Mouse (Mus musculus) limb, embryonic 11.5 days (tissue): ENCODE results near the gene Chtop. TPM values are rescaled to one million over a fixed set of nuclear protein-coding genes. Genes with fewer than 3 reads are reported as not detected.
A peak's percentile ranks its signal among the peaks of the same experiment; 100 is the strongest.

ENCODE experiments used
- ATAC-seq: fragments of 200-750 bp; cut with Nextera tagmentation; 2 replicates; pipeline ENCODE4 v1.8.0; 2017; ENCODE audit warnings: low read depth; ENCODE audit not compliant: insufficient number of reproducible peaks, low FRiP score, low TSS enrichment
- DNase-seq: peaks from one replicate; pipeline ENCODE4 v3.0.0-alpha.2; 2015; ENCODE audit warnings: low spot score
- H3K27ac ChIP-seq: fragments of 300-500 bp; sonication (generic); replicated peaks from 2 replicates; pipeline ENCODE4 v1.5.1; 2014; ENCODE audit warnings: low read depth, mild to moderate bottlenecking, low read length
- H3K27me3 ChIP-seq: fragments of 300-500 bp; sonication (generic); 2 replicates; pipeline ENCODE4 v1.6.1; 2014; ENCODE audit warnings: mild to moderate bottlenecking, low read length, mixed read lengths; ENCODE audit not compliant: control insufficient read depth, insufficient read depth
- H3K36me3 ChIP-seq: fragments of 300-500 bp; sonication (generic); 2 replicates; pipeline ENCODE4 v1.6.1; 2014; ENCODE audit warnings: mild to moderate bottlenecking, low read length, moderate library complexity, mixed read lengths; ENCODE audit not compliant: control insufficient read depth, insufficient read depth
- H3K4me1 ChIP-seq: fragments of 300-500 bp; sonication (generic); 2 replicates; pipeline ENCODE4 v1.6.1; 2014; ENCODE audit warnings: low read length, mixed read lengths; ENCODE audit not compliant: control insufficient read depth, insufficient read depth
- H3K4me2 ChIP-seq: fragments of 300-500 bp; sonication (generic); 2 replicates; pipeline ENCODE4 v1.6.1; 2014; ENCODE audit warnings: low read depth, mild to moderate bottlenecking, moderate library complexity; ENCODE audit not compliant: severe bottlenecking
- H3K4me3 ChIP-seq: fragments of 300-500 bp; sonication (generic); 2 replicates; pipeline ENCODE4 v1.5.1; 2014; ENCODE audit warnings: low read depth, low read length
- H3K9ac ChIP-seq: fragments of 300-500 bp; sonication (generic); 2 replicates; pipeline ENCODE4 v1.6.1; 2014; ENCODE audit warnings: mild to moderate bottlenecking, low read length
- H3K9me3 ChIP-seq: fragments of 300-500 bp; sonication (generic); 2 replicates; pipeline ENCODE4 v1.6.1; 2016; ENCODE audit warnings: low read length; ENCODE audit not compliant: control insufficient read depth
- WGBS: fragments of 180-500 bp; shearing (Covaris S2); extraction: QIAGEN DNeasy Blood & Tissue Kit; methylation state at CpG from one replicate; pipeline ENCODE4 v1.1.7; 2014; 5-methylcytosine and 5-hydroxymethylcytosine counted together
- polyA plus RNA-seq: library from polyadenylated mRNA; unstranded; fragments of >200 nt; fragmentation: Nextera tagmentation; extraction: Ambion mirVana; gene quantifications from 2 replicates; pipeline ENCODE4 v1.2.1, GENCODE M21; 2014

The Chtop gene
- polyA plus RNA-seq, 1 experiment from 2014 or later = 125 TPM

GRCm38 (mm10) chr3:90535446-90535845 is 26.1 kb upstream of the Chtop start:
- ATAC-seq = no peak
- no peak for DNase-seq
- Histone ChIP-seq H3K9ac (no peak overlapping the region), H3K9me3 (no peaks in the 10 kb centered on the region), H3K4me2 (no peak overlapping the region), H3K36me3 (no peaks in the 10 kb centered on the region), H3K27ac (no peak overlapping the region), H3K4me1 (no peaks in the 10 kb centered on the region), H3K4me3 (no peak overlapping the region), H3K27me3 (no peaks in the 10 kb centered on the region)
- WGBS = 62% methylated on average over 1 of the region's 1 CpGs

DNA sequence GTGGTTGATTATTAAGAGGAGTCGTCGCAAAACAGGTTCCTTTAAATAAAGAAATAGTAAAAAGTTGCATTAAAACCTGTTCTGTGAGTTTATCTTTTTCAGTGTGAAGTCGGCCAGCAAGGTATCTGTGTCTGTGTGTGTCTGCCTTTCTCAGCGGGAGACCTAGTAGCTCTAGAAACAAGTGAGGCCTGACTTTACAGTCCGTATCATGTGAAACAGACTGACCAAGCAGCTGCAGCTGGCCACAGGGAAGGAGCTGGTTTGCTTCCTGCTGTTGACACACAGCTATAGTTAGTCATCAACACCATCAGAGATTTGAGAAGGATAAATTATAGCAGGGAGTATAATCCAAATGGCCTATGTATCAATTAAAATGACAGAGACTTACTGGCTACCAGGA is 22.4 kb upstream of the Chtop start:
- no peak for ATAC-seq
- no peaks in the 10 kb centered on the region for H3K36me3 ChIP-seq
- no peaks in the 10 kb centered on the region for H3K9me3 ChIP-seq
- no peaks in the 10 kb centered on the region for H3K4me1 ChIP-seq
- no peak overlapping the region for H3K9ac ChIP-seq
- H3K4me2 ChIP-seq = no peak overlapping the region
- WGBS = 73% methylated on average over 5 of the region's 5 CpGs
- no peak for DNase-seq
- no peaks in the 10 kb centered on the region for H3K27me3 ChIP-seq
- no peak overlapping the region for H3K4me3 ChIP-seq
- no peak overlapping the region for H3K27ac ChIP-seq

- no peak for ATAC-seq
- H3K4me3 ChIP-seq = no peak overlapping the region
- 83% methylated on average over 7 of the region's 7 CpGs for WGBS
- no peaks in the 10 kb centered on the region for H3K4me1 ChIP-seq
- H3K27ac ChIP-seq = no peak overlapping the region
- no peak overlapping the region for H3K9ac ChIP-seq
- DNase-seq = no peak
- no peak overlapping the region for H3K4me2 ChIP-seq
- no peaks in the 10 kb centered on the region for H3K9me3 ChIP-seq
- no peaks in the 10 kb centered on the region for H3K36me3 ChIP-seq
- H3K27me3 ChIP-seq = no peaks in the 10 kb centered on the region
Measured at GRCm38 (mm10) chr3:90527291-90527873, 18.1 kb upstream of the Chtop start.

GRCm38 (mm10) chr3:90526580-90526979 is 17.3 kb upstream of the Chtop start, which contains the start of gene S100a14:
TSS of gene S100a14 (plus strand) at chr3:90526856.
- 72% methylated on average over 5 of the region's 5 CpGs for WGBS
- Histone ChIP-seq H3K4me3 (no peak within 1 kb of the TSS), H3K27ac (no peak within 1 kb of the TSS), H3K4me1 (no peaks in the 10 kb centered on the region), H3K9ac (no peak within 1 kb of the TSS), H3K9me3 (no peaks in the 10 kb centered on the region), H3K27me3 (no peaks in the 10 kb centered on the region), H3K4me2 (no peak within 1 kb of the TSS), H3K36me3 (no peaks in the 10 kb centered on the region)
- DNase-seq (no peak), ATAC-seq (no peak)

DNA sequence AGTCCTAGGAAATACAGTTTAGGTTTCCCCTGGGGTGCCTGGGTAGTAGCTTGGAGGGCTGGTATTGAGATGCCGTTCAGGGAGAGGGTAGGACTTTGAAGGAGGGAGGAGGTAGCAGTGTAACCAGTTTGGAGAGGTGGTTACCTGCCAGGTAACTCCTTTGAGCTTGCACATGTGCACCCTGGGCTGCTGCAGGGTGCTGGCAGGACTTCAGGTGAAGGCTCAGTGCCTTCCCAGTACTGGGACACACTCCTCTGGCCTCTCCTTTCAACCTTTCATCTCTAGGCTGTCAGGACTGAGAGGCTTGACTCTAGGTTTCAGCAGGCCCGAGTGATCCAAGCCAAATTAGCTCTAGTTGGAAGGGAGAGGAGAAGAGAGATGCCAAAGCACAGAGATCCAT is 16.8 kb upstream of the Chtop start:
- 69% methylated on average over 2 of the region's 2 CpGs for WGBS
- H3K9ac ChIP-seq = no peak overlapping the region
- no peaks in the 10 kb centered on the region for H3K4me1 ChIP-seq
- DNase-seq (no peak), ATAC-seq (no peak)
- H3K27ac ChIP-seq = no peak overlapping the region
- H3K36me3 ChIP-seq = no peaks in the 10 kb centered on the region
- no peaks in the 10 kb centered on the region for H3K27me3 ChIP-seq
- no peak overlapping the region for H3K4me2 ChIP-seq
- H3K9me3 ChIP-seq = no peaks in the 10 kb centered on the region
- H3K4me3 ChIP-seq = no peak overlapping the region

DNA sequence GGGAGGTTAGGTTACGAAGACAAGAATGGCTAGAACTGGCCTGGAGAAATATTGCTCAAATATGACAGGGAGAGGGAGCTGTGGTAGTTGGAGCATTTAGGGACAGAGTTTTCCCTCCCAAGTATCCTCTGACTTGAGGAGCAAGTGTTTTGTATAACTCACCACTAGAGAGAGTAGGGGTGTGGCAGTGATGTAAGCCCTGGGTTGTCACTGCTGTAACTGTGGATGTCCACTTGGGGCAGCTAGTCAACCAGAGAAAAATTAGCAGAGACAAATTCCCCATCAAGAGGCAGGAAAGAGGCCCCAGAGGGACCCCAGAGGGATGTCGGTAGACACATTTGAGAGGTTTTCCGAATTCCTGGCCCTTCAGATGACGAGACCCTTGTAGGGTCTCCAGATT is 16.1 kb upstream of the Chtop start:
- Histone ChIP-seq H3K36me3 (no peaks in the 10 kb centered on the region), H3K4me1 (no peaks in the 10 kb centered on the region), H3K9ac (no peak overlapping the region), H3K4me3 (no peak overlapping the region), H3K4me2 (no peak overlapping the region), H3K9me3 (no peaks in the 10 kb centered on the region), H3K27ac (no peak overlapping the region), H3K27me3 (no peaks in the 10 kb centered on the region)
- DNase-seq = no peak
- 71% methylated on average over 4 of the region's 4 CpGs for WGBS
- no peak for ATAC-seq

DNA sequence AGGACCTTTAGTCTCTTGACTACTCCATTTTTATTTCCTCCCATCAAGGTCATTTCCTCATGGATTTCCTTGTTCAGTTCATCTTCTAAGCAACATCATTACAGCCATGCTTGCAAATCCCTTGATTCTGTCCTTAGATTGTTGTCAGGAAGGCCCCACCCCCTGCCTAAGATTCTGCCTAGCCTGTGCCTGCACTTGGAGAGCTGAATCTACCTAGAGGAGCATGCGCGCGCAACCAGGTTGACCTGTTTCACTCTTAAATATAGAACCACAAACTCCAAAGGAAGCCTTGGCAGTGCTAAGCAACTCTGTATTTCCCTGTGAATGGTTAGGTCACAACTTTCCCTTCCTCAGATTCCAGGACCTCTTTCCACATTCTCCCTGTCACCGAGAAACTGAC is 8.4 kb upstream of the Chtop start:
- H3K36me3 ChIP-seq = no peaks in the 10 kb centered on the region
- H3K27ac ChIP-seq = no peak overlapping the region
- ATAC-seq (no peak), DNase-seq (no peak)
- H3K9me3 ChIP-seq = no peaks in the 10 kb centered on the region
- H3K27me3 ChIP-seq = peaks cover 5% of the 10 kb centered on the region; the same call in 1 of the 2 replicates
- H3K4me1 ChIP-seq = peaks cover 12% of the 10 kb centered on the region
- WGBS = 78% methylated on average over 4 of the region's 4 CpGs
- no peak overlapping the region for H3K4me2 ChIP-seq
- no peak overlapping the region for H3K4me3 ChIP-seq
- no peak overlapping the region for H3K9ac ChIP-seq

GRCm38 (mm10) chr3:90515789-90516188 is 6.5 kb upstream of the Chtop start:
- no peak overlapping the region for H3K4me3 ChIP-seq

DNA sequence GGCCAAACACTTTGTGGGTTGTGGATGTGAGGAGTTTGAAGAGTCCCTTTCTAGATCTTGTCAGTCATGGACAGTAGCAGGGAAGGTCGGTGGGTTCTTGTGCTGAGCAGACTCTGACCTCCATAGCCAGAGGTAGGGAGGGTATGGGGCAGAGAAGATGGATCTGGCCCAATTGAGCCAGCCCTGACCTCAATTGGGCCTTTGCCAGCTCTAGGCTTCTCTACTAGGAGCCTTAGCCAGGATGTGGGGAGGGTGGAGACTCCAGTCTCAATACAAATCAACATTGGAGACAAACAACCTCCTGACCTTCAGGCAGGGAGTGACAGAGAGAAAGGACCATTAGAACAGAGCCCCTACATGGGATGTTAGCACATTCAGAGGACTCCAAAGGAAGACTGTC is 5.9 kb upstream of the Chtop start:
- WGBS = 50% methylated on average over 1 of the region's 1 CpGs
- H3K9me3 ChIP-seq = no peaks in the 10 kb centered on the region
- peak overlapping the region; percentile 26 for H3K4me3 ChIP-seq
- H3K27me3 ChIP-seq = peaks cover 5% of the 10 kb centered on the region; the same call in 1 of the 2 replicates
- no peak overlapping the region; the same call in 1 of the 2 replicates for H3K9ac ChIP-seq
- no peak overlapping the region for H3K27ac ChIP-seq
- H3K36me3 ChIP-seq = no peaks in the 10 kb centered on the region
- H3K4me1 ChIP-seq = peaks cover 12% of the 10 kb centered on the region
- H3K4me2 ChIP-seq = peak overlapping the region; percentile 78
- DNase-seq (no peak), ATAC-seq (no peak)

More at GRCm38 (mm10) chr3:90515789-90516188, 6.5 kb upstream of the Chtop start:
- H3K9ac ChIP-seq = no peak overlapping the region
- H3K27me3 ChIP-seq = peaks cover 5% of the 10 kb centered on the region; the same call in 1 of the 2 replicates
- peaks cover 12% of the 10 kb centered on the region for H3K4me1 ChIP-seq
- H3K4me2 ChIP-seq = no peak overlapping the region
- no peak for DNase-seq
- H3K9me3 ChIP-seq = no peaks in the 10 kb centered on the region
- no peaks in the 10 kb centered on the region for H3K36me3 ChIP-seq
- 88% methylated on average over 4 of the region's 4 CpGs for WGBS
- ATAC-seq = no peak
- no peak overlapping the region for H3K27ac ChIP-seq
